ENCODE assay signal across 8 mouse cellular contexts in genomic region chr1:45431922-45432321, GRCm38 (mm10).
DNase-seq lines count a peak whose midpoint lies in the region; ATAC-seq and TF ChIP-seq lines count a peak whose summit lies in the region.

No protein-coding gene starts in this region.

- H3K4me3 ChIP-seq in G1E (ENCODE audit: low read depth, low read length), result no peak overlapping the region
- no peak overlapping the region for H3K4me3 ChIP-seq in hindbrain, embryonic 10.5 days

- no peaks in the 10 kb centered on the region for H3K9me3 ChIP-seq in G1E (replicated peaks)
- H3K9me3 ChIP-seq in hindbrain, embryonic 10.5 days, result 0 out of 2 replicates have a peak, but pooled peaks cover 2% of the 10 kb centered on the region

- H3K4me1 ChIP-seq in G1E (ENCODE audit: insufficient read depth, low read depth, low read length), result no peaks in the 10 kb centered on the region
- no peaks in the 10 kb centered on the region for H3K4me1 ChIP-seq in hindbrain, embryonic 10.5 days (replicated peaks)

- DNase-seq in adrenal gland, adult 2 months, result peak; percentile 15
- no peak for DNase-seq in adrenal gland, adult 18-20 months (ENCODE audit: low spot score in 2 of 2)
- DNase-seq in G1E (ENCODE audit: low spot score), result peak; percentile 9
- DNase-seq in embryo, embryonic 9.5 days (ENCODE audit: extremely low spot score), result peak; percentile 31
- DNase-seq in hindbrain, embryonic 10.5 days (ENCODE audit: low spot score), result peak; percentile 19
- DNase-seq in layer of hippocampus, adult 8-10 months (ENCODE audit: low spot score in 2 of 2), result peak; percentile 5 to 8
- peak; percentile 56 for DNase-seq in lung, postnatal 36 days
- no peak for DNase-seq in testis, postnatal 10 days (ENCODE audit: low spot score)

- H3K27ac ChIP-seq in hindbrain, embryonic 10.5 days, result no peak overlapping the region

- ATAC-seq in G1E (ENCODE audit: extremely low read depth, insufficient number of reproducible peaks, low FRiP score, poor library complexity, severe bottlenecking), result peak; percentile 60

- no peaks in the 10 kb centered on the region for H3K27me3 ChIP-seq in G1E (ENCODE audit: insufficient read depth, low read length)
- H3K27me3 ChIP-seq in hindbrain, embryonic 10.5 days (ENCODE audit: insufficient read depth, poor library complexity, severe bottlenecking), result no peaks in the 10 kb centered on the region

- no peaks in the 10 kb centered on the region for H3K36me3 ChIP-seq in G1E (replicated peaks)
- 0 out of 2 replicates have a peak, but pooled peaks cover 3% of the 10 kb centered on the region for H3K36me3 ChIP-seq in hindbrain, embryonic 10.5 days

- 27% methylated on average over 3 of the region's 3 CpGs for WGBS in hindbrain, embryonic 10.5 days

- peak; percentile 70 for TF ChIP-seq CTCF in G1E (IDR thresholded peaks at IDR 0.05; ENCODE audit: low read depth, low read length)

Comparison
In these comparisons a context has a peak if more than half of its experiments do, and no peak if none do; other contexts are left out.
1. DNase-seq: peak in adrenal gland, adult 2 months (single experiment), G1E (single experiment), embryo, embryonic 9.5 days (single experiment), hindbrain, embryonic 10.5 days (single experiment), layer of hippocampus, adult 8-10 months (2 of 2) and lung, postnatal 36 days (single experiment); none in adrenal gland, adult 18-20 months (0 of 2) and testis, postnatal 10 days (single experiment).